Mouse (Mus musculus) CD4-positive, CD25-positive, alpha-beta regulatory T cell, adult 9 weeks (primary cell): ENCODE data around the gene Tcam1. TPM values are rescaled to one million over a fixed set of nuclear protein-coding genes. Genes with fewer than 3 reads are reported as not detected.

ENCODE experiments used
- polyA plus RNA-seq: library from polyadenylated mRNA; unstranded; fragments of 100-300 nt; shearing (Covaris generic); gene quantifications from one replicate; pipeline ENCODE4 v1.2.1, GENCODE M21; 2017

Gene Tcam1
- polyA plus RNA-seq, result 0.17 TPM

DNA sequence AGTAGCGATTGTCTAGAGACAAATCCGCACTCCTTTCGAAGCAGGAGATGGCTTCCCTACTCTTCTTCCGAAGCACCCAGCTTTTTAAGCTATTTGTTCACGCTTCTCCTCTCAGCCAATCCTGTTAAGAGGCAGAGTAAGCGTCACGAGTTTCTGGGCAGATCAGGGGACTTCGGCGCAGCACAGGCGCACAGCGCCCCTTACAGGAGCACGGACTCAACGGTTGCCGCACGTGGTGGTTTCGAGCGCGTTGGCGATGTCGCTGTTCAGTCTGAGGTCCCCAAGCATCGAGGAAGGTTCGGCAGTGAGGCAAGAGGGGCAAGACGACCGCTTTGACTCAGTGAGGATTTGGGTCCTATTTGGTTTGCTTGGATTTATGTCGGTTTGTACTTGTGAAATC is at the start of gene Tcam1:
TSS of gene Tcam1 (plus strand) at position 219 of the 400 bp plus-strand sequence.

DNA sequence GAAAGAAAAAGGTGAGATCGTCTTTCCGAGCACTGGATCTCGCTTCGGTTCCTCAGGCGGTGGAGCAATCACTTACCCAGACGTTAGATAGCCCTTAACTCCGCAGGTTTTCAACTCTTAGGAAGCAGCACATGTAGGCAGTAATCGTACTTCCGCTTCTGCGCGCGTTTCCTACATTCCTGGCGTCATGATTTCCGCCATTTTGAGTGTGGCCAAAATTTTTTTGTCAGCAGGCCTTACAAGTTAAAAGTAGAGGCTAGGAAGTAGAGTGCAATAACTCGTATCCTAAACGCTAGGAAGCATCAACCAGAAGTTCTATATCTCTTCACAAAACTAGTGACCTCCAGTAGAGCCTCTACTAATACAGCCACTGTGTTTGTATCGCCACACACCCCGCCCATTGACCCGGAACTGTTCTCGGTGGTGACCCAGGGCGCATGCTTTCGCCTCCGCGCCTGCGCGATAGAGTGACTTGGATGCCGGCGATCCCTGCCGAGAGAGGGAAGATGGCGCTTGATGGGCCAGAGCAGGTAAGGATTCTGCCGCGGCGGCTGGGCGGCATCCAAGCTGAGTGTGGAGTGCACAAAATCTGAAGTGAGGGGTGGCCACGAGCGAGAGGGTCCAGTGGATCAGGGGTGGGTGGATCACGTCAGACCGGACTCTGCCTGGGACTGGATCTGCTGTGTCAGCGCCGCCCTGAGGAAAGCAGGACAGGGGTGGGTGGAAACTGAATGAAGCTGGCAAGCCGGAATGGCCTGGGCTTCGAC is 20.6 kb upstream of the Tcam1 start, which contains the start of the genes Ftsj3 and Psmc5:
TSS of gene Ftsj3 (minus strand) at position 395 of the 767 bp plus-strand sequence.
TSS of gene Psmc5 (plus strand) at position 470 of the 767 bp plus-strand sequence.

DNA sequence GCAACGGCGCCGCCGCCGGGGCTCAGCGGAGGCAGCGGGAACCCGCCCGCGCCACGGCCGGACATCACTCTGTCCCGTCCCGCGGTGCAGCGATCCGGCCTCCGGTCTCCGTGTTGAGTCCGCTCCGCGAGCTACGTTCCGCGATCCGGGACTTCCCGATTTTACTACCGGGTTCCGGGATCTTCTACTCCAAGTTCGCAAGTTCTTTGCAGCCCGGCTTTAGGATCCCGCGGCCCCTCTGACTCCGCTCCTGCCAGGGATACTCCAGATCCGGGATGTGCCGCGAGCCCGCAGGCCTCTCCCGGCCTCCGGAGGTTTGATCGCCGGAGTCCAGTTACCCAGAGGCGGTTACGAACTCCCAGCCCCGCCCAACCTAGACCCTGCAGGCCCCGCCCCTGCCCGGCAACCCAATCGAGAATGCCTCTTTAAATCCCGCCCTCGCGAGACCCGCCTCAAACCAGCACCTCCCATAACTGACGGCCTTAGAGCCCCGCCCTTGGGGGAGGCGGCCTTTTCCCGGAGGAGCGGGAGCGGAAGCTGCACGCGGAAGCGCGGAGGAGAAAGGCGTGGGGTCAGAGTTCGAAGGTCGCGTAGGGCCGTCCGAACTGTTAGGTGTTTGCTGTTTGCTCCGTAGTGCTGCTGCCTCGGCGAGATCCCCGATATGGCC is 3.7 kb upstream of the Tcam1 start, which contains the start of gene Smarcd2:
TSS of gene Smarcd2 (minus strand) at position 329 of the 667 bp plus-strand sequence.

DNA sequence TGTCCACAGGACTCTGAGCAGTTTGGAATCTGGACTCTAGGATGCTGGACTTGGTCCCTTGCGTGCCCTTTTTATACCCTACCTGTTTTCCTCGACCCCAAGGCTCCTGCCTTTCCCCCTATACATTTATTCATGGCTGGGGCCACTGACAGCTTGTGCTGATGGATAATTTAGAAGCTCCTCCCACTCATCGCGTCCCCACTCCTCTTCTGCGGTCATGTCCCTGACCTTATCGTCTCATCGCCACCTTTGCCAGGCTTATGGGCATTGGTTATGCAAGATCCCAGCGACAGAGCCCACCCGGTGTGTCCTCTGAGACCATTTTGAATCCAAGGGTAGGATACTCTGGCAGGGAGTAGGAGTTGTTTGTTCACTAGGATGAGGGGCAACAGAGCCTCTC is 25.3 kb downstream of the Tcam1 start, which contains the start of gene Gh:
TSS of gene Gh (minus strand) at position 101 of the 400 bp plus-strand sequence.

DNA sequence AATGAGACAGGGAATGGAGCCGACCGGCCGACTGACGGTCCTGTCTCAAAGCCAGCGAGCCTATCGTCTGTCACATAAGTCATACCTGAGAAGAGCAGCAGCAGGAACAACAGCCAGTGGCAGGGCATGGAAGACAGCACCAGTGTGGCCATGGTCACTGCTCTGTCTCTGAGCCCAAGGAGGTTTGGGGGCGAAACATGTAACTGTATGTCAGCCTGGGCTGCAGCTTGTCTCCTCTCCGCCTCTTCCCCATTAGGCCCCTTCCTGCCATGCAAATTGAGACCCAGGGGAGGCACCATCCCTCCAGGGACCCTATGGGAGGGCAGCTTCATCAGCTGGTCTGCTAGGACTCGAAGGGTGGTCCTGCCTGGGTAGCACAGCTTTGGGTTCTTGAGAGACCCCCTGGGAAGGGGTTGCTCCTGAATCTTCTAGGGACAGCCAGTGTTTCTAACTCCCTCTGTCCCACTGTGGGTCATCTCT is 37.9 kb downstream of the Tcam1 start, which contains the start of gene Cd79b:
TSS of gene Cd79b (minus strand) at position 430 of the 480 bp plus-strand sequence.

Other genes with a start within 250 kb of the Tcam1 start
- gene Dcaf7, start 239.8 kb upstream of the Tcam1 start, polyA plus RNA-seq, result 67.4 TPM
- gene Taco1, start 210.6 kb upstream of the Tcam1 start, polyA plus RNA-seq, result 16.8 TPM
- 15.1 TPM for gene Map3k3, start 192.1 kb upstream of the Tcam1 start, polyA plus RNA-seq
- 1.4 TPM for gene Gm10840, start 115.8 kb upstream of the Tcam1 start, polyA plus RNA-seq
- gene Limd2, start 115.8 kb upstream of the Tcam1 start, polyA plus RNA-seq, result 784 TPM
- gene Strada, start 74.5 kb upstream of the Tcam1 start, polyA plus RNA-seq, result 42.8 TPM
- gene Ccdc47, start 60.3 kb upstream of the Tcam1 start, polyA plus RNA-seq, result 129 TPM
- 67.6 TPM for gene Ddx42, start 59.7 kb upstream of the Tcam1 start, polyA plus RNA-seq
- gene Ftsj3, start 20.6 kb upstream of the Tcam1 start, polyA plus RNA-seq, result 86.8 TPM
- 202 TPM for gene Psmc5, start 20.5 kb upstream of the Tcam1 start, polyA plus RNA-seq
- 9.2 TPM for gene Smarcd2, start 3.7 kb upstream of the Tcam1 start, polyA plus RNA-seq
- gene Gh, start 25.2 kb downstream of the Tcam1 start, polyA plus RNA-seq, result not detected
- 40.6 TPM for gene Cd79b, start 38.1 kb downstream of the Tcam1 start, polyA plus RNA-seq
- gene Scn4a, start 76.6 kb downstream of the Tcam1 start, polyA plus RNA-seq, result not detected
- 0.36 TPM for gene Prr29, start 88.8 kb downstream of the Tcam1 start, polyA plus RNA-seq
- gene Icam2, start 111.4 kb downstream of the Tcam1 start, polyA plus RNA-seq, result 126 TPM
- gene Ern1, start 211.2 kb downstream of the Tcam1 start, polyA plus RNA-seq, result 1.4 TPM